Mouse (Mus musculus) common myeloid progenitor, adult 5-6 weeks (primary cell): ENCODE measurements around the gene Vav3. TPM values are rescaled to one million over a fixed set of nuclear protein-coding genes. Genes with fewer than 3 reads are reported as not detected.
A peak's percentile ranks its signal among the peaks of the same experiment; 100 is the strongest.

Experiments used
- ATAC-seq: replicated peaks from 2 replicates; pipeline ENCODE4 v1.8.0; 2016; ENCODE audit warnings: low read depth, mild to moderate bottlenecking, moderate TSS enrichment, inconsistent platforms; ENCODE audit not compliant: poor library complexity, severe bottlenecking
- total RNA-seq: library from RNA; stranded (forward); fragments of 200-1000, 187-1606 nt; gene quantifications from 2 replicates; pipeline ENCODE4 v1.2.3, GENCODE M21; 2017

Vav3 gene
- total RNA-seq, 1 experiment from 2014 or later: 68.2 TPM

- ATAC-seq: peak; percentile 63; the same call in 1 of the 2 replicates
Measured at GRCm38 (mm10) chr3:109648242-109648641, 307.8 kb downstream of the Vav3 start.

GRCm38 (mm10) chr3:109651479-109651878 is 311.0 kb downstream of the Vav3 start:
- ATAC-seq: no peak

- no peak for ATAC-seq
Measured at GRCm38 (mm10) chr3:109652860-109653631, 312.6 kb downstream of the Vav3 start.

- no peak for ATAC-seq
Measured at GRCm38 (mm10) chr3:109654386-109654785, 313.9 kb downstream of the Vav3 start.

GRCm38 (mm10) chr3:109671716-109672115 is 331.3 kb downstream of the Vav3 start:
- ATAC-seq: no peak

- ATAC-seq: no peak
Measured at GRCm38 (mm10) chr3:109672925-109673324, 332.5 kb downstream of the Vav3 start.

- no peak for ATAC-seq
Measured at GRCm38 (mm10) chr3:109680281-109680680, 339.8 kb downstream of the Vav3 start.

GRCm38 (mm10) chr3:109681863-109682262 is 341.4 kb downstream of the Vav3 start:
- ATAC-seq: no peak

GRCm38 (mm10) chr3:109683608-109684295 is 343.3 kb downstream of the Vav3 start:
- ATAC-seq: no peak

GRCm38 (mm10) chr3:109690566-109690965 is 350.1 kb downstream of the Vav3 start:
- ATAC-seq: no peak

- ATAC-seq: no peak
Measured at GRCm38 (mm10) chr3:109692613-109693012, 352.2 kb downstream of the Vav3 start.

GRCm38 (mm10) chr3:109701301-109701700 is 360.8 kb downstream of the Vav3 start:
- no peak for ATAC-seq

- ATAC-seq: no peak
Measured at GRCm38 (mm10) chr3:109707786-109708460, 367.5 kb downstream of the Vav3 start.

GRCm38 (mm10) chr3:109711751-109712150 is 371.3 kb downstream of the Vav3 start:
- ATAC-seq: no peak

GRCm38 (mm10) chr3:109714476-109714875 is 374.0 kb downstream of the Vav3 start:
- ATAC-seq: no peak

- no peak for ATAC-seq
Measured at GRCm38 (mm10) chr3:109721753-109722152, 381.3 kb downstream of the Vav3 start.

GRCm38 (mm10) chr3:109726776-109727175 is 386.3 kb downstream of the Vav3 start:
- no peak for ATAC-seq

- no peak for ATAC-seq
Measured at GRCm38 (mm10) chr3:109731592-109732230, 391.3 kb downstream of the Vav3 start.

- ATAC-seq: peak; percentile 92
Measured at GRCm38 (mm10) chr3:109732327-109733182, 392.1 kb downstream of the Vav3 start.
